ENCODE assay signal across 32 mouse cellular contexts in genomic region chr7:43555351-43555750, GRCm38 (mm10). TPM values are rescaled to one million over a fixed set of nuclear protein-coding genes. Genes with fewer than 3 reads are reported as not detected.
DNase-seq lines count a peak whose midpoint lies in the region; ATAC-seq lines count a peak whose summit lies in the region.
"Had no signal": no experiment of that assay in that cellular context is flagged by ENCODE, and none has a peak within 500 bp of the region (broad histone marks: within the 10 kb centered on the region; RNA-seq: fewer than 3 reads in every experiment).

No protein-coding gene starts in this region.

- H3K4me2 ChIP-seq in embryonic facial prominence, embryonic 15.5 days (replicated peaks), result no peak overlapping the region
- H3K4me2 ChIP-seq in midbrain, embryonic 12.5 days (replicated peaks), result no peak overlapping the region
- no peak overlapping the region for H3K4me2 ChIP-seq in midbrain, embryonic 11.5 days
- H3K4me2 ChIP-seq: embryonic facial prominence, embryonic 12.5 days; forebrain, embryonic 12.5 days; forebrain, embryonic 15.5 days; heart, embryonic 11.5 days; hindbrain, embryonic 12.5 days; hindbrain, embryonic 15.5 days had no signal

- no peak overlapping the region for H3K27ac ChIP-seq in embryonic facial prominence, embryonic 15.5 days (replicated peaks)
- no peak overlapping the region for H3K27ac ChIP-seq in embryonic facial prominence, embryonic 10.5 days (replicated peaks)
- no peak overlapping the region for H3K27ac ChIP-seq in midbrain, embryonic 12.5 days (replicated peaks)
- H3K27ac ChIP-seq in midbrain, embryonic 11.5 days (ENCODE audit: low read depth, low read length), result no peak overlapping the region
- H3K27ac ChIP-seq: embryonic facial prominence, embryonic 12.5 days; forebrain, embryonic 12.5 days; forebrain, embryonic 15.5 days; heart, adult 2 months; hindbrain, embryonic 12.5 days; hindbrain, embryonic 15.5 days had no signal

- H3K4me3 ChIP-seq in embryonic facial prominence, embryonic 15.5 days (replicated peaks), result no peak overlapping the region
- no peak overlapping the region for H3K4me3 ChIP-seq in embryonic facial prominence, embryonic 10.5 days
- H3K4me3 ChIP-seq in midbrain, embryonic 12.5 days, result no peak overlapping the region
- no peak overlapping the region for H3K4me3 ChIP-seq in midbrain, embryonic 11.5 days (ENCODE audit: low read depth, low read length)
- H3K4me3 ChIP-seq: embryonic facial prominence, embryonic 12.5 days; erythroblast, embryonic 14.5 days; forebrain, embryonic 12.5 days; forebrain, embryonic 15.5 days; heart, adult 2 months; hindbrain, embryonic 12.5 days; hindbrain, embryonic 15.5 days had no signal

- no peaks in the 10 kb centered on the region for H3K27me3 ChIP-seq in embryonic facial prominence, embryonic 15.5 days
- no peaks in the 10 kb centered on the region for H3K27me3 ChIP-seq in embryonic facial prominence, embryonic 10.5 days (replicated peaks; ENCODE audit: low read depth, poor library complexity, severe bottlenecking)
- no peaks in the 10 kb centered on the region for H3K27me3 ChIP-seq in midbrain, embryonic 12.5 days
- no peaks in the 10 kb centered on the region for H3K27me3 ChIP-seq in midbrain, embryonic 11.5 days (ENCODE audit: control insufficient read depth, insufficient read depth, low read length)
- H3K27me3 ChIP-seq: embryonic facial prominence, embryonic 12.5 days; forebrain, embryonic 12.5 days; forebrain, embryonic 15.5 days; hindbrain, embryonic 12.5 days; hindbrain, embryonic 15.5 days had no signal

- intact Hi-C loops in left cerebral cortex, postnatal 14 days (cut with DNase I), result no loop called here

- 0 out of 2 replicates have a peak, but pooled peaks have one; percentile 5 for ATAC-seq in embryonic facial prominence, embryonic 15.5 days (ENCODE audit: insufficient number of reproducible peaks, low FRiP score, low TSS enrichment, low read depth)
- 0 out of 2 replicates have a peak, but pooled peaks have one; percentile 16 for ATAC-seq in midbrain, embryonic 12.5 days (ENCODE audit: low FRiP score, low read depth)
- ATAC-seq in midbrain, embryonic 11.5 days (ENCODE audit: low FRiP score), result no peak
- ATAC-seq: forebrain, embryonic 15.5 days; intestine, postnatal 0 days had no signal

- H3K4me1 ChIP-seq in embryonic facial prominence, embryonic 15.5 days, result peaks cover 4% of the 10 kb centered on the region; the same call in 1 of the 2 replicates
- H3K4me1 ChIP-seq in embryonic facial prominence, embryonic 10.5 days, result peaks cover 7% of the 10 kb centered on the region
- H3K4me1 ChIP-seq in midbrain, embryonic 12.5 days, result no peaks in the 10 kb centered on the region
- no peaks in the 10 kb centered on the region for H3K4me1 ChIP-seq in midbrain, embryonic 11.5 days (ENCODE audit: control insufficient read depth, insufficient read depth, low read length)
- H3K4me1 ChIP-seq: embryonic facial prominence, embryonic 12.5 days; forebrain, embryonic 12.5 days; forebrain, embryonic 15.5 days; hindbrain, embryonic 12.5 days; hindbrain, embryonic 15.5 days had no signal

- no peak for DNase-seq in embryonic facial prominence, embryonic 10.5 days (ENCODE audit: low spot score)
- DNase-seq in midbrain, embryonic 11.5 days (ENCODE audit: low spot score, missing footprints), result no peak
- DNase-seq in A20 (ENCODE audit: low read depth, low spot score) (peak; percentile 24), R1 (ENCODE audit: low read depth, low spot score) (peak; percentile 19)
- DNase-seq in kidney, postnatal 14 days, result no peak
- DNase-seq in left cerebral cortex, postnatal 14 days (ENCODE audit: low spot score in 2 of 2), result no peak
- DNase-seq: adrenal gland, postnatal 10 days; cerebellum, adult 18-20 months; cerebellum, adult 9-10 months; cerebellum, postnatal 14 days; gastrocnemius, postnatal 25 days; heart, adult 2 months had no signal

- H3K9ac ChIP-seq in embryonic facial prominence, embryonic 15.5 days, result no peak overlapping the region
- no peak overlapping the region for H3K9ac ChIP-seq in midbrain, embryonic 12.5 days (replicated peaks)
- no peak overlapping the region for H3K9ac ChIP-seq in midbrain, embryonic 11.5 days (ENCODE audit: low read length)
- H3K9ac ChIP-seq: embryonic facial prominence, embryonic 12.5 days; forebrain, embryonic 12.5 days; forebrain, embryonic 15.5 days; hindbrain, embryonic 12.5 days; hindbrain, embryonic 15.5 days had no signal

- H3K36me3 ChIP-seq in embryonic facial prominence, embryonic 15.5 days, result no peaks in the 10 kb centered on the region
- H3K36me3 ChIP-seq in embryonic facial prominence, embryonic 10.5 days (replicated peaks), result no peaks in the 10 kb centered on the region
- H3K36me3 ChIP-seq in midbrain, embryonic 12.5 days, result no peaks in the 10 kb centered on the region
- no peaks in the 10 kb centered on the region for H3K36me3 ChIP-seq in midbrain, embryonic 11.5 days (ENCODE audit: control insufficient read depth, insufficient read depth, low read length)
- H3K36me3 ChIP-seq: embryonic facial prominence, embryonic 12.5 days; forebrain, embryonic 12.5 days; forebrain, embryonic 15.5 days; hindbrain, embryonic 12.5 days; hindbrain, embryonic 15.5 days had no signal

- no peaks in the 10 kb centered on the region for H3K9me3 ChIP-seq in embryonic facial prominence, embryonic 15.5 days (replicated peaks)
- no peaks in the 10 kb centered on the region for H3K9me3 ChIP-seq in embryonic facial prominence, embryonic 10.5 days
- H3K9me3 ChIP-seq in midbrain, embryonic 12.5 days, result no peaks in the 10 kb centered on the region
- H3K9me3 ChIP-seq in midbrain, embryonic 11.5 days (ENCODE audit: control insufficient read depth, low read length), result no peaks in the 10 kb centered on the region
- H3K9me3 ChIP-seq: embryonic facial prominence, embryonic 12.5 days; forebrain, embryonic 12.5 days; forebrain, embryonic 15.5 days; hindbrain, embryonic 12.5 days; hindbrain, embryonic 15.5 days had no signal

- WGBS in embryonic facial prominence, embryonic 15.5 days, result 88% methylated on average over 5 of the region's 5 CpGs
- WGBS in embryonic facial prominence, embryonic 10.5 days, result 87% methylated on average over 5 of the region's 5 CpGs
- WGBS in midbrain, embryonic 12.5 days, result 91% methylated on average over 5 of the region's 5 CpGs
- 87% methylated on average over 5 of the region's 5 CpGs for WGBS in midbrain, embryonic 11.5 days

RNA-seq across cellular contexts. Expression of gene Zfp658, which starts 6.7 kb away (rescaled TPM):
- polyA plus RNA-seq in embryonic facial prominence, embryonic 15.5 days (2015; fragmentation: Nextera tagmentation; extraction: Ambion mirVana), result 3.8 and 4.0 TPM in 2 replicates
- 5.4 and 6.2 TPM in 2 replicates for polyA plus RNA-seq in embryonic facial prominence, embryonic 10.5 days (2016; fragmentation: Nextera tagmentation; extraction: Ambion mirVana)
- polyA plus RNA-seq in midbrain, embryonic 12.5 days (2016; fragmentation: Nextera tagmentation; extraction: Ambion mirVana), result 9.3 and 10.1 TPM in 2 replicates
- polyA plus RNA-seq in midbrain, embryonic 11.5 days (2014; fragmentation: Nextera tagmentation; extraction: Ambion mirVana), result 6.7 and 8.7 TPM in 2 replicates
- total RNA-seq in left cerebral cortex, postnatal 14 days (2021), result 1 to 10 TPM; 4.9 TPM
- polyA plus RNA-seq: erythroblast, embryonic 14.5 days had no signal

RNA-seq across cellular contexts. Expression of gene Cd33, which starts 11.1 kb away (rescaled TPM):
- polyA plus RNA-seq in embryonic facial prominence, embryonic 15.5 days (2015; fragmentation: Nextera tagmentation; extraction: Ambion mirVana), result 1.9 and 2.8 TPM in 2 replicates
- 0.39 and 0.51 TPM in 2 replicates for polyA plus RNA-seq in embryonic facial prominence, embryonic 10.5 days (2016; fragmentation: Nextera tagmentation; extraction: Ambion mirVana)
- polyA plus RNA-seq in midbrain, embryonic 12.5 days (2016; fragmentation: Nextera tagmentation; extraction: Ambion mirVana), result 1.1 and 1.4 TPM in 2 replicates
- polyA plus RNA-seq in midbrain, embryonic 11.5 days (2014; fragmentation: Nextera tagmentation; extraction: Ambion mirVana), result 0.63 and 0.70 TPM in 2 replicates
- 1 to 10 TPM; 5.7 to 6.1 TPM for total RNA-seq in left cerebral cortex, postnatal 14 days (2021)
- polyA plus RNA-seq: erythroblast, embryonic 14.5 days had no signal

RNA-seq across cellular contexts. Expression of gene Zfp719, which starts 24.1 kb away (rescaled TPM):
- 13.6 and 13.7 TPM in 2 replicates for polyA plus RNA-seq in embryonic facial prominence, embryonic 15.5 days (2015; fragmentation: Nextera tagmentation; extraction: Ambion mirVana)
- polyA plus RNA-seq in embryonic facial prominence, embryonic 10.5 days (2016; fragmentation: Nextera tagmentation; extraction: Ambion mirVana), result 15.0 and 15.6 TPM in 2 replicates
- polyA plus RNA-seq in midbrain, embryonic 12.5 days (2016; fragmentation: Nextera tagmentation; extraction: Ambion mirVana), result 17.8 and 17.9 TPM in 2 replicates
- 17.3 and 17.9 TPM in 2 replicates for polyA plus RNA-seq in midbrain, embryonic 11.5 days (2014; fragmentation: Nextera tagmentation; extraction: Ambion mirVana)
- 10 to 100 TPM; 17.6 to 21.3 TPM for total RNA-seq in left cerebral cortex, postnatal 14 days (2021)
- polyA plus RNA-seq: erythroblast, embryonic 14.5 days had no signal

RNA-seq across cellular contexts. Expression of gene 4931406B18Rik, which starts 49.6 kb away (rescaled TPM):
- not detected in 2 replicates for polyA plus RNA-seq in embryonic facial prominence, embryonic 15.5 days (2015; fragmentation: Nextera tagmentation; extraction: Ambion mirVana)
- not detected in 2 replicates for polyA plus RNA-seq in embryonic facial prominence, embryonic 10.5 days (2016; fragmentation: Nextera tagmentation; extraction: Ambion mirVana)
- not detected in 2 replicates for polyA plus RNA-seq in midbrain, embryonic 12.5 days (2016; fragmentation: Nextera tagmentation; extraction: Ambion mirVana)
- not detected in 2 replicates for polyA plus RNA-seq in midbrain, embryonic 11.5 days (2014; fragmentation: Nextera tagmentation; extraction: Ambion mirVana)
- not detected for total RNA-seq in left cerebral cortex, postnatal 14 days (2021)
- total RNA-seq: adrenal gland, adult 18-20 months; adrenal gland, postnatal 10 days; adrenal gland, postnatal 4 days; ES-E14; gastrocnemius, adult 8-10 months; gastrocnemius, postnatal 25 days; heart, adult 2 months; heart, postnatal 25 days; hematopoietic stem cell, adult 5-6 weeks had no signal
- polyA plus RNA-seq: embryonic facial prominence, embryonic 12.5 days; erythroblast, embryonic 14.5 days; forebrain, embryonic 12.5 days; forebrain, embryonic 15.5 days; gonadal fat pad, adult 2 months; heart, adult 2 months; heart, embryonic 11.5 days; heart, embryonic 14.5 days; heart, postnatal 0 days; hindbrain, embryonic 12.5 days; intestine, embryonic 14.5 days; intestine, postnatal 0 days had no signal

RNA-seq across cellular contexts. Expression of gene Zfp819, which starts 51.6 kb away (rescaled TPM):
- 0.24 and 0.45 TPM in 2 replicates for polyA plus RNA-seq in embryonic facial prominence, embryonic 15.5 days (2015; fragmentation: Nextera tagmentation; extraction: Ambion mirVana)
- 1.1 and 1.4 TPM in 2 replicates for polyA plus RNA-seq in embryonic facial prominence, embryonic 10.5 days (2016; fragmentation: Nextera tagmentation; extraction: Ambion mirVana)
- 0.24 and 0.58 TPM in 2 replicates for polyA plus RNA-seq in midbrain, embryonic 12.5 days (2016; fragmentation: Nextera tagmentation; extraction: Ambion mirVana)
- 0.23 and 0.64 TPM in 2 replicates for polyA plus RNA-seq in midbrain, embryonic 11.5 days (2014; fragmentation: Nextera tagmentation; extraction: Ambion mirVana)
- under 1 TPM; 0.17 to 0.20 TPM for total RNA-seq in left cerebral cortex, postnatal 14 days (2021)
- total RNA-seq: gastrocnemius, adult 8-10 months; gastrocnemius, postnatal 25 days; heart, adult 2 months; heart, postnatal 25 days; hematopoietic stem cell, adult 5-6 weeks had no signal
- polyA plus RNA-seq: heart, adult 2 months; heart, embryonic 14.5 days; heart, postnatal 0 days; intestine, embryonic 14.5 days; intestine, postnatal 0 days had no signal

Comparison
In these comparisons a context has a peak if more than half of its experiments do, and no peak if none do; other contexts are left out.
1. DNase-seq: peak in A20 (single experiment) and R1 (single experiment); none in embryonic facial prominence, embryonic 10.5 days (single experiment), midbrain, embryonic 11.5 days (single experiment), kidney, postnatal 14 days (single experiment) and left cerebral cortex, postnatal 14 days (0 of 2).